Mouse (Mus musculus): ENCODE results near the gene Scaf1.

- TF ChIP-seq POLR2A (IDR thresholded peaks at IDR 0.05; ENCODE audit: borderline replicate concordance, extremely low read depth, insufficient read depth, insufficient read length, poor library complexity, severe bottlenecking), result no peak
- TF ChIP-seq CTCF (IDR thresholded peaks at IDR 0.05; ENCODE audit: borderline replicate concordance, extremely low read depth, insufficient read depth, insufficient read length), result no peak
These were observed 15.5 kb downstream of the Scaf1 start for GRCm38 (mm10) chr7:45000539-45001114.
